Mouse (Mus musculus) heart, adult 18-20 months (tissue): ENCODE measurements at regions not wholly inside any gene's neighbourhood (a gene's known extent, or its start where the extent isn't known, plus 50 kb on each side); places are given as distances from the start of the nearest gene placed in this dataset.

Source experiments
- DNase-seq, 2 experiments: peaks; one replicate each; pipeline ENCODE4 v3.0.0; 2021 to 2022; ENCODE audit warnings: mixed read lengths in 1 of 2

DNA sequence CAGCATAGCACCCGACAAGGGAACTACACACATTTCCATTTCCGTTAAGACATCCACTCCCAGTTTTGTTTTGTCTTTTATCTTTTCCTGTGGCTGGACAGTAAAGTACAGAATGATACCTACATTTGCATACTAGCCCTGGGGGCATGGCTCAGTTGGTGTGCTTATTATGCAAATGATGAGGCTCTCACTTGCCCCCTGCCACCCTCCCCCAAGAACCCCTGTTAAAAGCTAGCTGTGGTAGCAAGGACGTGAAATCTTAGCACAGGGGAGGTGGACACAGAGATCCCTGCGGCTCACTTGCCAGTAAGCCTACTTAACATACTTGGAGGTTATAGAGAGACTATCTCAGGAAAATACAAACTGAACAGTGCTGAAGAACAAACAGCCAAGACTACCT, 375.2 kb upstream of the B3galt2 start:
- no peak for DNase-seq

DNA sequence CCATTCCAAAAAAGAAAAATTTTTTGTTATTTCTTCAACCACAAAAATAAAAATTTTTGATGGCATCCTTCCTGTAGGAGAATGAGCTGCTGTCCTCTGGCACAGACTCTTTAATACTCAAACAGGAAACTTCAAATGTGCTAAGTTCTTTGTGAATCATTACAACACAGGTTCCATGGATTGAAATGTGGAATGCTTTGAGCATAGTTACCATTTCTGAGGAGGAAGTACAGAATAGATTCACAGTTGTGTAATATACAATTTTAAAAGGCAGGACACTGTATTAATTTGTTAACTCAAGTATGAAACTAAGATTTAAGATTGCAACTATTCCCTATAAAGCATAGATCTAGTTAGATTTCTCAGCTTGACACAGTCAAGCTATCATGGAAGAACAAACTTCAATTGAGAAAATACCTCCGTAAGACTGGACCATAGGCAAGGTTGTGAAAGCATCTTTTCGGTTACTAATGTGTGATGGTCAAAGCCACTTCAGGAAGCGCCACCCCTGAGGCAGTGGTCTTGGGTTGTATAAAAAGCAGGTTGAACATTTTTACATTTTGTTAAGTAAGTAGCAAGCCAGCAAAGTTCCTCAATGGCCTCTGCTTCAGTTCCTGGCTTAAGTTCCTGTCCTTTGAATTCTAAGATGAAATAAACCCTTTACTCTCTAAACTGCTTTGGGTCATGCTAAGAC, 354.0 kb upstream of the B3galt2 start:
- DNase-seq = no peak

DNA sequence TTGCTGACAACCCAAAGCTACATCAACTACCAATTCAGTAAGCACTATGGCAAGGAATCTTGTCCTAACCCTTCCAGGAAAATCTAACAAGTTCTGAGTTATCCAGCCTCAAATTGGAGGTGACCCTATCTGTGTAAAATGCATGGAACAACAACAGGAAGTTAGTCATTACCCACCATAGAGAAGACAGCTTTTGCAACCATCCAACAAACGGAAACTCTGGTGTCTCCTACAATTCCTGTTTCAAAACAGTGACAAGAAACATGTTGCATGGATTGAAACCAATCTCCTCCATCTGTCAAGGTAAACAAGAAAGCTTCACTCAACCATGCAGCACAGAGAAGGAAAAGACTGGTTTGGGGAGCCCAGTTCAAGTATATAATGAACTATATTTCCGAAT, 353.0 kb upstream of the B3galt2 start:
- DNase-seq = no peak

GRCm38 (mm10) chr1:143296555-143296954, 343.9 kb upstream of the B3galt2 start:
- DNase-seq = no peak

DNA sequence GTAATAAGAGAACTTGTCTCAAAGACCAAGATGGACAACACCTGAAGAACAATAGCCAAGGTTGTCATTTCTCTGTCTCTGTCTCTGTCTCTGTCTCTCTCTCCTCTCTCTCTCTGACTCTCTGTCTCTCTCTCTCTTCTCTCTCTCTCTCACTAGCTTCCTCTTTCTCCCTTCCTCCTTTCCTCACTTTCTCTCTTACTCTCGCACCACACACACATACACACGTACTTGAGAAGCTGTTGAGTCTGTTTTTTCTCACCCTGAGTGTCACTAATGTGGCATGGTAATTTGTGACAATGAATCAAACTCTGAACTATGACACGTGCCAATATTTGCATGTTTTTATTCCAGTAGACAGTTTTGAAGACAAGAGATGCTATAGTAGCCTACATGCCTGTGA, 333.1 kb upstream of the B3galt2 start:
- DNase-seq = no peak

- DNase-seq = no peak
These were observed 322.1 kb upstream of the B3galt2 start for GRCm38 (mm10) chr1:143318381-143318780.

GRCm38 (mm10) chr1:143319568-143319967, 320.9 kb upstream of the B3galt2 start:
- no peak for DNase-seq

DNA sequence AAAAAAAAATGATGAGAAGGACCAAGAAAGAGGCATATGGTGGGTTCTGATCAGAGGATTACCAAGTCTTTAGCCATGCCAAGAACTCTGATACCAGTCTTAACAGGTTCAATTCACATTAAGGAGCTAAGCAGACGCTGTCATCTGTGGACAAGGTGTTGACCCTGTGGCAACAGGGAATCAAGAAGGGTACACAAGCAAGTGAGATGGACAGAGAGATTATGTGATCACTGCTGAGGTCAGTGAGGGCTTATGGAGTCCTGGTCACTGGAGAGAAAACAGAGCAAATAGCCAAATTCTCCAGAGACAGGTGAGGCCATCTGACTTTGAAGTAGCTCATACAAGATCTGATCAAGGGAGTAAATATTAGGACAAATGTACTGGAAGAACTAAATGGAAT, 289.1 kb upstream of the B3galt2 start:
- no peak for DNase-seq

- peak; percentile 32 to 55 for DNase-seq
These were observed 280.2 kb upstream of the B3galt2 start for GRCm38 (mm10) chr1:143360256-143360655.

GRCm38 (mm10) chr1:143391851-143392250, 248.6 kb upstream of the B3galt2 start:
- peak in 1 of 2 experiments; percentile 9 for DNase-seq
